Mouse (Mus musculus) lung, postnatal 0 days (tissue): ENCODE data around the gene Patj.

ENCODE experiments used
- CTCF ChIP-seq: IDR thresholded peaks from 2 replicates; pipeline ENCODE4 v1.5.1; 2016; ENCODE audit warnings: antibody characterized with exemption, mild to moderate bottlenecking
- EP300 ChIP-seq: IDR thresholded peaks from 2 replicates; pipeline ENCODE4 v1.6.1; 2016; ENCODE audit warnings: antibody characterized with exemption, mild to moderate bottlenecking, control low read depth

DNA sequence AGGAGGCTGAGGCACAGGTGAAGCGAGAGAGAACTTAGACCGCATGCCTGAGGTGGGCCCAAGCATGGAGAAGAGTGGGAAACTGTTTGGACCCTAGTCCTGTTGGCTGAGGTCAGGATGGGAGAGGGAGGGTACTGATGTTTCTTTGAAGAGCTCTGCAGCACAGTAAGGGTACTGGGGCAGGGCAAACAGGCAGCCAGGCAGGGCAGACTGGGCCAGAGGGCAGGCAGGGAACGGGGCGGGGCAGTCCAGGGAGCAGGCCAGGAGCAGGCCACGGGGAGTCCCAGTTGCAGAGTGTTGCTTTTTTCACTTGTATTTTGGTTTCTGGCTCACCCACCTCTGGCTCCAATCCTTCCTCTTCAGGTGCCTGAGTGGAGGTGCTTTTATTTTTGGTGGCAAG lies 114.4 kb downstream of the Patj start:
- TF ChIP-seq CTCF (no peak), EP300 (no peak)
